Mouse (Mus musculus) intestine, postnatal 0 days (tissue): ENCODE data around the gene Hspa12b. TPM values are rescaled to one million over a fixed set of nuclear protein-coding genes. Genes with fewer than 3 reads are reported as not detected.

ENCODE experiments used
- ATAC-seq: fragments of 200-750 bp; cut with Nextera tagmentation; 2 replicates; pipeline ENCODE4 v1.8.0; 2017; ENCODE audit warnings: mild to moderate bottlenecking, moderate TSS enrichment, moderate library complexity
- H3K27ac ChIP-seq: fragments of 300-500 bp; sonication (generic); 2 replicates; pipeline ENCODE4 v1.5.1; 2014; ENCODE audit warnings: mild to moderate bottlenecking, low read depth, low read length, moderate library complexity
- H3K27me3 ChIP-seq: fragments of 300-500 bp; sonication (generic); replicated peaks from 2 replicates; pipeline ENCODE4 v1.6.1; 2014; ENCODE audit warnings: low read length, mixed read lengths; ENCODE audit not compliant: control insufficient read depth, insufficient read depth
- H3K36me3 ChIP-seq: fragments of 300-500 bp; sonication (generic); 2 replicates; pipeline ENCODE4 v1.6.1; 2014; ENCODE audit warnings: mild to moderate bottlenecking, moderate library complexity; ENCODE audit not compliant: control insufficient read depth, insufficient read depth
- H3K4me1 ChIP-seq: fragments of 300-500 bp; sonication (generic); replicated peaks from 2 replicates; pipeline ENCODE4 v1.6.1; 2014; ENCODE audit warnings: antibody characterized with exemption, low read length, mixed read lengths; ENCODE audit not compliant: control insufficient read depth, insufficient read depth
- H3K4me2 ChIP-seq: fragments of 300-500 bp; sonication (generic); replicated peaks from 2 replicates; pipeline ENCODE4 v1.6.1; 2014; ENCODE audit warnings: low read depth, mild to moderate bottlenecking, moderate library complexity
- H3K4me3 ChIP-seq: fragments of 300-500 bp; sonication (generic); 2 replicates; pipeline ENCODE4 v1.5.1; 2014; ENCODE audit warnings: low read depth, low read length
- H3K9ac ChIP-seq: fragments of 300-500 bp; sonication (generic); 2 replicates; pipeline ENCODE4 v1.6.1; 2014; ENCODE audit warnings: mild to moderate bottlenecking, low read depth, low read length
- H3K9me3 ChIP-seq: fragments of 300-500 bp; sonication (generic); 2 replicates; pipeline ENCODE4 v1.6.1; 2016; ENCODE audit warnings: mixed run types; ENCODE audit not compliant: control insufficient read depth
- CTCF ChIP-seq: sonication (generic); IDR thresholded peaks from 2 replicates; pipeline ENCODE4 v1.5.1; 2016; ENCODE audit warnings: low read depth, mild to moderate bottlenecking, control low read depth, antibody characterized with exemption, moderate library complexity
- WGBS: fragments of 180-500 bp; shearing (Covaris S2); extraction: QIAGEN DNeasy Blood & Tissue Kit; methylation state at CpG from one replicate; pipeline ENCODE4 v1.1.7; 2014; 5-methylcytosine and 5-hydroxymethylcytosine counted together
- polyA plus RNA-seq: library from polyadenylated mRNA; unstranded; fragments of >200 nt; fragmentation: Nextera tagmentation; extraction: Ambion mirVana; gene quantifications from 2 replicates; pipeline ENCODE4 v1.2.1, GENCODE M21; 2015

Gene Hspa12b
- polyA plus RNA-seq, 1 experiment from 2014 or later, result 2.3 TPM

DNA sequence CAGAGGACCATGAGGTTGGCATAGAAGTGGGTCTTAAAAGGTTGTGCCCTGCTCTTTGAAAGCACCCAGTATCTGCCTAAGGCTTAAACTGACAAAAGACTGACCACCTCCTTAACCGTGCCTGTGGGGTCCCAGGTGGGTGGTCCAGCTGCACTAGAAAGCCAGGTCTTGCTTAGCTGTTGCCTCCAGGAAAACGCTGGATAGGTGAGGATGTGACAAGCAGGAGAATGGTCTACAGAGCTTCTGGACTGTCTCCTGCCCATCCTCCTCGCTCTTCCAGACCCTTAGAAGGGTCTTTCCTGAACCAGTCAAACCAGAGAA, 60.5 kb downstream of the Hspa12b start:
- TF ChIP-seq CTCF, result no peak
- Histone ChIP-seq H3K36me3 (peaks cover 9% of the 10 kb centered on the region; the same call in 1 of the 2 replicates), H3K27ac (no peak overlapping the region), H3K27me3 (no peaks in the 10 kb centered on the region), H3K4me3 (peak overlapping the region; percentile 53), H3K4me2 (peak overlapping the region; percentile 78), H3K9me3 (no peaks in the 10 kb centered on the region), H3K9ac (no peak overlapping the region), H3K4me1 (peaks cover 3% of the 10 kb centered on the region; the same call in 1 of the 2 replicates)
- no peak for ATAC-seq
- 36% methylated on average over 3 of the region's 3 CpGs for WGBS

DNA sequence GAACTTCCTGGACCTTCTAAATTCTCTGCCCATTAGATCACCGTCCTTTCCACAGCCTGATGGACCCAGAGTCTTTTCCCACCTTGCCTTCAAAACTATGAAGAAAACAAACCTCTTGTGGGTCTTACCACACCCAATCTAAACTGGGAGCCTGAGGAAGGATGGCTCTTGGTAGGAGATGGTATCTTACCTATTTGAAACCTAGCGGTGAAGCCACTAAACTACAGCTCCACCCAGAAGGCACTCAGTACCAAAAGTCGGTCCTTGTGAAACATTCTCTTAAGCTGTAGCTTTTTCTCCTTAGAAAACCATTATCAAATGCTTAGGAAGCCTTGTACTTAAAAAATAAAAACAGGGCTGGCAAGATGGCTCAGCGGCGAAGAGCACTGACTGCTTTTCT, 61.2 kb downstream of the Hspa12b start:
- Histone ChIP-seq H3K4me3 (no peak overlapping the region), H3K4me2 (0 out of 2 replicates have a peak overlapping the region, but pooled peaks have one; percentile 78), H3K27me3 (no peaks in the 10 kb centered on the region), H3K4me1 (peaks cover 3% of the 10 kb centered on the region; the same call in 1 of the 2 replicates), H3K27ac (no peak overlapping the region), H3K9ac (no peak overlapping the region), H3K9me3 (no peaks in the 10 kb centered on the region), H3K36me3 (peaks cover 16% of the 10 kb centered on the region; the same call in 1 of the 2 replicates)
- TF ChIP-seq CTCF, result no peak
- no peak for ATAC-seq
- 95% methylated on average over 5 of the region's 5 CpGs for WGBS

DNA sequence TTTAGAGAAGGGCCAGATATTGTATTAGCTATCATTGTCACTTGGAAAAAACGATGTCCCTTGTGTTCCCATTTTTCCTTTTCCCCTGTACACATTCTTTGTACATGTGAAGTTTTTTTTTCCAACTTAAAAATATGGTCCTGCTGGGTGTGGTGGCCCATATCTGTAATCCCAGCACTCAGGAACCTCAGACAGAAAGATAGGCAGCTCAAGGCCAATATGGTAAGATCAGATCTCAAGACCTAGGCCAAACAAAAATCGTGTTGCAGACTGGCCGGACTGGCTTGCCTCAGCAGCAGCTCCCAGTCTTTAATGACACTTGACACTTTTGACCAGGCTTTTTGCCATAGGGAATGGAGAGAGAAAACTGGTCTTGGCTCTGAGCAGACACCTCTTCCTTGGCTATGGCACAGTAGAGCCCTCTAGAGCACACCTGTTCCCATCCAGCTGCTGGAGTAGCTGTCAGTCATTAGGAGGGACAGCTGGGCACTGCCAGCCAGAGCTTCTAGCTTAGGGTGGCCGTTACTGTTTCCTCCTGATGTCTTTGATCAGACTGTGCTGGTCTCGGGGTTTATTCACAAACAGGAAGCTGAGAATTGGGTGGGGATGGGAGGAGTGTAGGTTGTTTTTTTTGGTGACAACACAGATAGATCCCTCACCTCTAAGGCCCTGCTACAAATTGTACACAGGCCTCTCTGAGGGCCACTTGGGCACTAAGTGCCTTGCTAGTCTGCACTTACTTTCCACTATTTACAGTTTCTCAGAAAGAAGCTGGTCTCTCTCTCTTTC, 62.6 kb downstream of the Hspa12b start:
- H3K27me3 ChIP-seq, result no peaks in the 10 kb centered on the region
- H3K9ac ChIP-seq, result no peak overlapping the region
- peaks cover 26% of the 10 kb centered on the region for H3K36me3 ChIP-seq
- H3K9me3 ChIP-seq, result no peaks in the 10 kb centered on the region
- no peak overlapping the region; the same call in 1 of the 2 replicates for H3K4me2 ChIP-seq
- H3K4me3 ChIP-seq, result no peak overlapping the region
- no peak for ATAC-seq
- WGBS, result 53% methylated on average over 5 of the region's 5 CpGs
- no peak overlapping the region for H3K27ac ChIP-seq
- TF ChIP-seq CTCF, result no peak
- peaks cover 3% of the 10 kb centered on the region; the same call in 1 of the 2 replicates for H3K4me1 ChIP-seq

DNA sequence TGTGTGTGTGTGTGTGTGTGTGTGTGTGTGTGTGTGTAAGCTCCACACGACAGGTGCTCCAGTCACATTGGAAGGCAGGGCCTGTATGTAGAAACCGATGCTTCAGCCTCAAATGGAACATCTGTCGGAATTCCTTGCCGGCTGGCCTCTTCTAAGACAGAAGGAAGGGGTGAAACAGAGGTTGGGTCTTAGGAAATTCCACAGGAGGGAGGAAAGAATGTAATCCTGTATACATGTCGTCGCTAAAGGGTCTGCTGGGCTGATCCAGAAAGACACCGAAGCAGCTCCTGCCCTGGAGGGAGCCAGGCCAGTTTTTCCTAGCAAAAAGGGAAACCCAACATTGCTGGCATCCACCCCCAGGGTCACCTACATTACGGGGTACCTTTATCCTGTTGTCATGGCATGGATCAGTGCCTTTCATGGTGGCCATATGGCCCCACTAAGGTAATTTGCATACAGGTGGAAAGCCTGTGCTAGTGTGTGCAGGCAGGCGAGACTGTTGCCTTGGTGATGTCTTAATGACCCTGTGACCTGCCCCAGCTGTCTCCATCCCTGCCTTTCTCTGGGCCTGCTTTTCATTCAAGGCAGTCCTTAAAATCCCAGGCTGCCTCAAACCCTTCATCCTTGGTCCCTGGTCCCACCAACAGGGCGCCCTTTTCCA, 63.4 kb downstream of the Hspa12b start:
- H3K36me3 ChIP-seq, result peaks cover 26% of the 10 kb centered on the region
- H3K27me3 ChIP-seq, result no peaks in the 10 kb centered on the region
- H3K9me3 ChIP-seq, result no peaks in the 10 kb centered on the region
- TF ChIP-seq CTCF, result no peak
- no peak overlapping the region for H3K27ac ChIP-seq
- 55% methylated on average over 10 of the region's 10 CpGs for WGBS
- no peak overlapping the region for H3K4me3 ChIP-seq
- H3K4me1 ChIP-seq, result peaks cover 3% of the 10 kb centered on the region; the same call in 1 of the 2 replicates
- H3K4me2 ChIP-seq, result no peak overlapping the region
- ATAC-seq, result peak; percentile 20; the same call in 1 of the 2 replicates
- H3K9ac ChIP-seq, result no peak overlapping the region

DNA sequence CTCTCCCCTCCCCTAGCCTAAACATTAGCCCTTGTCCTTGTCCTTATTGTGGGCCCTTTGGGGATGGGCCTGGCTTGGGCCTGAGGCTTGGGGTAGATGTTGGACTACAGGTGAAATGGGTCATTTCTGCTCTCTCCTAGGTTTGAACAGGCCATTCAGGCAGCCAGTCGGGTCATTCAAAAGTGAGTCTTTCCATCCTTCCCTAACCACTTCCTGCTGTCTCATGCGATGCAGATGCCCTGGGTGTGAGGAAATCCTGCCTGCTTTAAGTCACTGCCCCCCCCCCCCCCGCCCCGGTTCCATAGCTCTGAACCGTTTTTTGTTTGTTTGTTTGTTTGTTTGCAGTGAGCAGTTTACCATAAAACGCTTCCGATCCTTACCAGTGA, 63.9 kb downstream of the Hspa12b start:
- no peaks in the 10 kb centered on the region for H3K9me3 ChIP-seq
- TF ChIP-seq CTCF, result no peak
- no peak overlapping the region for H3K4me3 ChIP-seq
- peaks cover 26% of the 10 kb centered on the region for H3K36me3 ChIP-seq
- 76% methylated on average over 7 of the region's 7 CpGs for WGBS
- H3K27me3 ChIP-seq, result no peaks in the 10 kb centered on the region
- H3K4me2 ChIP-seq, result no peak overlapping the region
- H3K9ac ChIP-seq, result no peak overlapping the region
- H3K27ac ChIP-seq, result no peak overlapping the region
- peaks cover 3% of the 10 kb centered on the region; the same call in 1 of the 2 replicates for H3K4me1 ChIP-seq
- ATAC-seq, result no peak

Other genes with a start within 250 kb of the Hspa12b start
- 9.0 and 10.6 TPM in 2 replicates for gene 4930402H24Rik, start 220.9 kb upstream of the Hspa12b start, polyA plus RNA-seq
- gene Atrn, start 220.8 kb upstream of the Hspa12b start, polyA plus RNA-seq, result 3.1 and 3.7 TPM in 2 replicates
- gene Gfra4, start 84.2 kb upstream of the Hspa12b start, polyA plus RNA-seq, result 3.8 and 5.7 TPM in 2 replicates
- 2.7 and 5.1 TPM in 2 replicates for gene Adam33, start 63.5 kb upstream of the Hspa12b start, polyA plus RNA-seq
- gene Siglec1, start 40.5 kb upstream of the Hspa12b start, polyA plus RNA-seq, result 0.20 and 0.30 TPM in 2 replicates
- not detected in 2 replicates for gene Gm11037, start 6.2 kb downstream of the Hspa12b start, polyA plus RNA-seq
- 145 and 164 TPM in 2 replicates for gene 1700037H04Rik, start 32.8 kb downstream of the Hspa12b start, polyA plus RNA-seq
- gene Cenpb, start 52.8 kb downstream of the Hspa12b start, polyA plus RNA-seq, result 15.9 and 17.4 TPM in 2 replicates
- 10.9 and 12.4 TPM in 2 replicates for gene Cdc25b, start 59.7 kb downstream of the Hspa12b start, polyA plus RNA-seq
- 2.0 and 2.1 TPM in 2 replicates for gene Spef1, start 60.0 kb downstream of the Hspa12b start, polyA plus RNA-seq
- 37.3 and 37.5 TPM in 2 replicates for gene Ap5s1, start 79.8 kb downstream of the Hspa12b start, polyA plus RNA-seq
- gene Mavs, start 106.8 kb downstream of the Hspa12b start, polyA plus RNA-seq, result 27.2 and 28.5 TPM in 2 replicates
- 32.4 and 35.1 TPM in 2 replicates for gene Pank2, start 135.2 kb downstream of the Hspa12b start, polyA plus RNA-seq
- 1.1 and 1.4 TPM in 2 replicates for gene Rnf24, start 225.6 kb downstream of the Hspa12b start, polyA plus RNA-seq